Mouse (Mus musculus): ENCODE results near the gene Slc2a9.

Slc2a9 gene

GRCm38 (mm10) chr5:38366650-38367470 is 136.1 kb downstream of the Slc2a9 start:
- ChIA-PET POLR2A (interaction anchor here in 3 of 4 experiments (0.8 to 1.5 kb wide), 9 partner anchors 11 to 232 kb away, joined by 3 to 5 read pairs (median 4); no protein-coding TSS in a partner anchor), CTCF (interaction anchor here (0.8 to 1.8 kb wide), 8 partner anchors 58 to 287 kb away, joined by 3 to 10 read pairs (median 4); no protein-coding TSS in a partner anchor)

- POLR2A ChIA-PET: interaction anchor here in 1 of 4 experiments (0.5 kb wide), 1 partner anchor 58 kb away, joined by 3 read pairs; no protein-coding TSS in a partner anchor
These were observed 137.4 kb downstream of the Slc2a9 start for GRCm38 (mm10) chr5:38365521-38365920.

GRCm38 (mm10) chr5:38364396-38364795 is 138.5 kb downstream of the Slc2a9 start:
- CTCF ChIA-PET: no interaction called here
- POLR2A ChIA-PET: no interaction called here

More at GRCm38 (mm10) chr5:38365521-38365920, 137.4 kb downstream of the Slc2a9 start:
- CTCF ChIA-PET: interaction anchor here in 2 of 4 experiments (0.9 to 1.2 kb wide), 2 partner anchors 105 to 151 kb away, joined by 3 read pairs; no protein-coding TSS in a partner anchor

GRCm38 (mm10) chr5:38359716-38360115 is 143.2 kb downstream of the Slc2a9 start:
- CTCF ChIA-PET: interaction anchor here in 1 of 4 experiments (0.6 kb wide), 1 partner anchor 1575 kb away, joined by 6 read pairs; no protein-coding TSS in a partner anchor
- POLR2A ChIA-PET: interaction anchor here in 1 of 4 experiments (1.0 kb wide), 1 partner anchor 13 kb away, joined by 4 read pairs; no protein-coding TSS in a partner anchor

- CTCF ChIA-PET: no interaction called here
- POLR2A ChIA-PET: no interaction called here
These were observed 146.0 kb downstream of the Slc2a9 start for GRCm38 (mm10) chr5:38356927-38357326.

- ChIA-PET CTCF (no interaction called here), POLR2A (no interaction called here)
These were observed 152.5 kb downstream of the Slc2a9 start for GRCm38 (mm10) chr5:38350351-38350929.

- CTCF ChIA-PET: interaction anchor here in 1 of 4 experiments (0.7 kb wide), 2 partner anchors 39 to 234 kb away, joined by 3 read pairs; no protein-coding TSS in a partner anchor
- POLR2A ChIA-PET: interaction anchor here in 2 of 4 experiments (0.6 to 1.3 kb wide), 3 partner anchors 13 to 174 kb away, joined by 3 to 4 read pairs (median 4); no protein-coding TSS in a partner anchor
These were observed 156.1 kb downstream of the Slc2a9 start for GRCm38 (mm10) chr5:38346646-38347432.

GRCm38 (mm10) chr5:38343101-38343500 is 159.8 kb downstream of the Slc2a9 start:
- ChIA-PET CTCF (no interaction called here), POLR2A (no interaction called here)

- POLR2A ChIA-PET: no interaction called here
- CTCF ChIA-PET: no interaction called here
These were observed 168.4 kb downstream of the Slc2a9 start for GRCm38 (mm10) chr5:38334582-38334981.

- ChIA-PET POLR2A (no interaction called here), CTCF (no interaction called here)
These were observed 169.6 kb downstream of the Slc2a9 start for GRCm38 (mm10) chr5:38333381-38333780.

- CTCF ChIA-PET: interaction anchor here in 2 of 4 experiments (1.0 to 3.5 kb wide), 4 partner anchors 10 to 313 kb away, joined by 3 to 16 read pairs (median 4); no protein-coding TSS in a partner anchor
- POLR2A ChIA-PET: interaction anchor here in 1 of 4 experiments (0.5 to 0.6 kb wide), 2 partner anchors 10 to 350 kb away, joined by 3 read pairs; no protein-coding TSS in a partner anchor
These were observed 183.8 kb downstream of the Slc2a9 start, which contains the start of gene Drd5 for GRCm38 (mm10) chr5:38318966-38319786. Gene Drd5, plus strand, starts transcription at chr5:38319367.

- ChIA-PET POLR2A (interaction anchor here in 1 of 4 experiments (1.2 kb wide), 1 partner anchor 160 kb away, joined by 4 read pairs; no protein-coding TSS in a partner anchor), CTCF (interaction anchor here (0.6 to 4.4 kb wide), 22 partner anchors 8 to 443 kb away, joined by 3 to 47 read pairs (median 8); no protein-coding TSS in a partner anchor)
These were observed 193.1 kb downstream of the Slc2a9 start for GRCm38 (mm10) chr5:38309795-38310194.

GRCm38 (mm10) chr5:38308873-38309272 is 194.1 kb downstream of the Slc2a9 start:
- CTCF ChIA-PET: interaction anchor here (0.6 to 4.4 kb wide), 70 partner anchors 9 to 499 kb away, joined by 3 to 47 read pairs (median 4); partner anchors contain the start of gene Drd5 (in 1 of the 4)
- POLR2A ChIA-PET: interaction anchor here in 2 of 4 experiments (0.6 to 1.4 kb wide), 7 partner anchors 161 to 444 kb away, joined by 3 to 5 read pairs (median 4); no protein-coding TSS in a partner anchor

- POLR2A ChIA-PET: interaction anchor here (0.5 to 1.4 kb wide), 8 partner anchors 11 to 362 kb away, joined by 3 to 4 read pairs (median 3); no protein-coding TSS in a partner anchor
- CTCF ChIA-PET: interaction anchor here (0.5 to 4.4 kb wide), 75 partner anchors 8 to 774 kb away, joined by 3 to 47 read pairs (median 4); partner anchors contain the start of gene Drd5 (in 1 of the 4)
These were observed 195.5 kb downstream of the Slc2a9 start for GRCm38 (mm10) chr5:38307255-38308101.

- ChIA-PET POLR2A (no interaction called here), CTCF (interaction anchor here in 2 of 4 experiments (0.6 to 1.9 kb wide), 5 partner anchors 26 to 328 kb away, joined by 3 to 6 read pairs (median 3); no protein-coding TSS in a partner anchor)
These were observed 197.7 kb downstream of the Slc2a9 start for GRCm38 (mm10) chr5:38305241-38305640.

GRCm38 (mm10) chr5:38302651-38303050 is 200.3 kb downstream of the Slc2a9 start:
- ChIA-PET POLR2A (interaction anchor here in 1 of 4 experiments (1.2 kb wide), 3 partner anchors 17 to 64 kb away, joined by 3 to 4 read pairs (median 3); no protein-coding TSS in a partner anchor), CTCF (interaction anchor here (0.7 to 1.4 kb wide), 5 partner anchors 66 to 329 kb away, joined by 3 to 5 read pairs (median 3); no protein-coding TSS in a partner anchor)
